Mouse (Mus musculus) forebrain, embryonic 14.5 days (tissue): ENCODE data around the gene Wdr31. TPM values are rescaled to one million over a fixed set of nuclear protein-coding genes. Genes with fewer than 3 reads are reported as not detected.

Experiments
- ATAC-seq: fragments of 200-750 bp; cut with Nextera tagmentation; 2 replicates; pipeline ENCODE4 v1.8.0; 2017; ENCODE audit warnings: mild to moderate bottlenecking, moderate library complexity
- DNase-seq: peaks from one replicate; pipeline ENCODE4 v3.0.0-alpha.2; 2015; ENCODE audit warnings: low spot score
- H3K27ac ChIP-seq: fragments of 300-500 bp; sonication (generic); 2 replicates; pipeline ENCODE4 v1.5.1; 2014; ENCODE audit warnings: low read depth, mild to moderate bottlenecking, control low read depth, low read length, moderate library complexity
- H3K27me3 ChIP-seq: fragments of 300-500 bp; sonication (generic); replicated peaks from 2 replicates; pipeline ENCODE4 v1.6.1; 2014; ENCODE audit warnings: low read length, control low read depth, mixed read lengths; ENCODE audit not compliant: control insufficient read depth, insufficient read depth
- H3K36me3 ChIP-seq: fragments of 300-500 bp; sonication (generic); 2 replicates; pipeline ENCODE4 v1.6.1; 2014; ENCODE audit warnings: low read length, control low read depth; ENCODE audit not compliant: control insufficient read depth, insufficient read depth
- H3K4me1 ChIP-seq: fragments of 300-500 bp; sonication (generic); 2 replicates; pipeline ENCODE4 v1.6.1; 2014; ENCODE audit warnings: antibody characterized with exemption, low read length, control low read depth; ENCODE audit not compliant: control insufficient read depth, insufficient read depth
- H3K4me2 ChIP-seq: fragments of 300-500 bp; sonication (generic); 2 replicates; pipeline ENCODE4 v1.6.1; 2014; ENCODE audit warnings: mild to moderate bottlenecking, control low read depth, low read length
- H3K4me3 ChIP-seq: fragments of 300-500 bp; sonication (generic); 2 replicates; pipeline ENCODE4 v1.5.1; 2014; ENCODE audit warnings: low read depth, low read length, control low read depth
- H3K9ac ChIP-seq: fragments of 300-500 bp; sonication (generic); 2 replicates; pipeline ENCODE4 v1.6.1; 2014; ENCODE audit warnings: mild to moderate bottlenecking, low read length, control low read depth, moderate library complexity
- H3K9me3 ChIP-seq: fragments of 300-500 bp; sonication (generic); replicated peaks from 2 replicates; pipeline ENCODE4 v1.6.1; 2016; ENCODE audit warnings: low read length, control low read depth, mixed read lengths; ENCODE audit not compliant: control insufficient read depth
- WGBS: fragments of 180-500 bp; shearing (Covaris S2); extraction: QIAGEN DNeasy Blood & Tissue Kit; methylation state at CpG from one replicate; pipeline ENCODE4 v1.1.7; 2014; 5-methylcytosine and 5-hydroxymethylcytosine counted together
- polyA plus RNA-seq: library from polyadenylated mRNA; unstranded; fragments of >200 nt; fragmentation: Nextera tagmentation; extraction: Ambion mirVana; gene quantifications from 2 replicates; pipeline ENCODE4 v1.2.1, GENCODE M21; 2014

Gene Wdr31
- polyA plus RNA-seq, 1 experiment from 2014 or later, result 8.2 TPM

DNA sequence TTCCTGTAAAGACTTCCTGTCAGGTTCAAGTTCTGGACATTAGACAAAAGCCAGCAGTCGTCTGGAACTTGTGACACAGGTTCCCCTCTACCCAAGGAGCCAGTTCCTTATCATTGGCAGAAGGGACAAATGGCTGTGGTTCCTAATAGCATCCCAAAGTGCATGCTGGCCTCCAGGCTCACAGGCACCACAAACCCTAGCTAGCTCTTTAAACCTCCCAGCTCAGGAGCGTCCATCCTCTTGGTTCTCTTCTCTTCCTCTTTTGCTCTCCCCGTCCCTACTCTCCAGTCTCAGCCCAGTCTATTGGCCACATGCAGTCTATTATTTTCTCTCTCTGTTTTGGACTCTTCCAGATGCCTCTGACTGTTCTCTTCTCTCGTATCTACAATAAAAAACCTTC is 30.9 kb downstream of the Wdr31 start:
- Histone ChIP-seq H3K9me3 (no peaks in the 10 kb centered on the region), H3K4me1 (no peaks in the 10 kb centered on the region), H3K36me3 (no peaks in the 10 kb centered on the region), H3K9ac (no peak overlapping the region), H3K27me3 (no peaks in the 10 kb centered on the region), H3K4me3 (no peak overlapping the region), H3K27ac (no peak overlapping the region), H3K4me2 (no peak overlapping the region)
- no peak for DNase-seq
- no peak for ATAC-seq
- WGBS, result 71% methylated on average over 4 of the region's 4 CpGs

DNA sequence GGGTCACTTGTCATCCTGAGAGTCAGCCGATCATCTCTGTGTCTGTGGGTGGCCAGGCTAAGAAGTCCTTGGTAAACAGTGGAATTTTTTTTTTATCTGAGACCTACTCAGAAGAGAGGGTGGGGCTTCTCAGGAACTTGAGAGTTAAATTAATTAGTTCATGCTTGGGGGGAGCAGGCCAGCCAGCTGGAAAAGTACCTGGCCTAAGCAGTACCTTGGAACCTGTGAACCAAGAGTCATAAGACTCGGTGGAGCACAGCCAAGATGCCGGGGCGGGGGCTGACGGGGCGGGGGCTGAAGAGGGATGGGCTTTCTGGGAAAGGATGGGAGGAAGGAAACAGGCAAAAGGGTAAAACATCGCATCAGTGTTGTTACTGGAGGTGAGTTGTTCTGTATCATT is 32.8 kb downstream of the Wdr31 start:
- DNase-seq (no peak), ATAC-seq (no peak)
- no peaks in the 10 kb centered on the region for H3K36me3 ChIP-seq
- H3K4me2 ChIP-seq, result no peak overlapping the region
- no peaks in the 10 kb centered on the region for H3K4me1 ChIP-seq
- no peak overlapping the region for H3K9ac ChIP-seq
- no peak overlapping the region for H3K27ac ChIP-seq
- WGBS, result 85% methylated on average over 7 of the region's 7 CpGs
- no peak overlapping the region for H3K4me3 ChIP-seq
- no peaks in the 10 kb centered on the region for H3K27me3 ChIP-seq
- H3K9me3 ChIP-seq, result no peaks in the 10 kb centered on the region

DNA sequence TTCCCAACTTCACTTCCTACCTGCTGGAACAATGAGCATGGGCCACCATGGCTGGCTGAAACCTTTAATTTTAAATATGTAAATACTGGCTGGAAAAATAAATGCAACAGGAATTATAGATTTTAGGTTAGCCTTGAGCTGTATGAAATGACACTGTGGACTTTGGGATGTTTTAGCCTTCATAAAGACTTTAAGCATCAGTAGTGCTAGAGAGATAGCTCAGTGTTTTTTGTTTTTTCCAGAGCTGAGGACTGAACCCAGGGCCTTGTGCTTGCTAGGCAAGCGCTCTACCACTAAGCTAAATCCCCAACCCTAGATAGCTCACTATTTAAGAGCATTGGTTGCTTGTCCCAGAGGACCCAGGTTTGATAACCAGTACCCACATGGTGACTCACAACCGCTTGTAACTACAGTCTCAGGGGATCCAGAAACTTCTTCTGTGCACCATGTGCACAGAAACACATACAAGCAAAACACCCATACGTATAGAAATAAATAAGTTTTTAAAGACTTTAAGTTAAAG is 33.4 kb downstream of the Wdr31 start:
- H3K4me1 ChIP-seq, result no peaks in the 10 kb centered on the region
- H3K36me3 ChIP-seq, result no peaks in the 10 kb centered on the region
- no peak overlapping the region for H3K9ac ChIP-seq
- H3K4me3 ChIP-seq, result no peak overlapping the region
- H3K4me2 ChIP-seq, result no peak overlapping the region
- DNase-seq, result no peak
- no peak overlapping the region for H3K27ac ChIP-seq
- ATAC-seq, result no peak
- no peaks in the 10 kb centered on the region for H3K27me3 ChIP-seq
- no peaks in the 10 kb centered on the region for H3K9me3 ChIP-seq
- 88% methylated on average over 3 of the region's 3 CpGs for WGBS

DNA sequence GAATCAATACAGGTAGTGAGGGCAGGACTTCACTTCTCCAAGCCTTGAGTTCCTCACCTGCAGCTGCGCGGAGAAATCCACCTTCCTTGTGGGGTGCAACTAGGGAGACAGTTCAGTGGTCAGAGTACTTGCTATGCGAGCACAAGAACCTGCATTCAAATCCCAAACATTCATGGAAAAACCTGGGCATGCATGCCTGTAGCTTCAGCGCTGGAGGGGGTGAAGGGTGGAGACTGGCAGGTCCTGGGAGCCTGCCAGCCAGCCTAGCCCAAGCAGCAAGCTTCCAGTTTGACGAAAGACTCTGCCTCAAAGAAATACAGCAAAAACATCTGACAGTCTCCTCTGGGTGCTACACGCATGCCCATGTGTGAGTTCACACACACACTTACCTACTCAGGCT is 35.6 kb downstream of the Wdr31 start, which contains the start of gene Rnf183:
TSS of gene Rnf183 (minus strand) at position 172 of the 400 bp plus-strand sequence.
- Histone ChIP-seq H3K4me2 (no peak within 1 kb of the TSS), H3K36me3 (no peaks in the 10 kb centered on the region), H3K27ac (no peak within 1 kb of the TSS), H3K9ac (no peak within 1 kb of the TSS), H3K4me1 (no peaks in the 10 kb centered on the region), H3K27me3 (no peaks in the 10 kb centered on the region), H3K4me3 (no peak within 1 kb of the TSS), H3K9me3 (no peaks in the 10 kb centered on the region)
- WGBS, result 82% methylated on average over 6 of the region's 6 CpGs
- no peak for DNase-seq
- no peak for ATAC-seq

DNA sequence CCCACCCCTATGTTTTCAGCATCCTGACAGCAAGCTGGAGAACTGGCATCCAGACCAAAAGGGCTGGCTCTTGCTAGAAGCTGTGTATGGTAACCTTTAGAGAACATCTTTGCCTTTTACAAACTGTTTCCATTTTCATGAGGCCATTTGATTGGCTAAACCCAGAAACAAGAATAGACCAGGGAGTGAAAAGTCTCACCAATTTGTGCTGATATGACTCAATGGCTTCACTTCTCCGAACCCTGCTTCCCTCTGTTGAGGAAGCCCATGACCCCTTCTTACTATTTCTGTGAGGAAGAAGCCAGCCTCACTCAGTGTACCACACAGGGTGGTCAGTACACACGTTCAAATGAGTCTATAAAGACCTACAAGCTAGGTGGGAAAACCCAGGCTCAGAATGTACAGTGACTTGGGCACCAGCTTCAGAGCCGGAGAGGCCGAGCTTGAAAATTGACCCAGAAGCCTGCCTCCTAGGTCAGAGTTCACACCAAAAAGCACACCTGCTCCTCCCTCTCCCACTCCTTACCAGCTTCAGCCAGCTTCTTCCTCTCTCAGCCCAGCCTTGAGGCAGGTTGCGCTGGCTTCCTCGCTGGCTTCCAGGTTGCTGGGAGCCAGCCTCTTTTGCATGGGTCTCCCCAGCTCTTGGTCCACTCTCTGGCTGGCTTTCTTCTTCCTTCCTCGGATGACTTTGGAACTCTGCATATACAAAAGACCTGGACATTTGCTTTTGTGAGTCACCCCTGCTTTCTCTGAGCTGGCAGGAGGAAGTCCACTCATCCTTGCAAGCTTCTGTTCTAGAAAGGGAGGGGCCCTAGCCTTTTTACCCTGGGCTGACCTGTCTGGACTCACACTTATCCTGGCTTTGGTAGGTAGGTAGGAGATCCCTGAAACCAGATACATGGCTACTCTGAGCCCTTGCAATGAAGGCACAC is 36.5 kb downstream of the Wdr31 start:
- WGBS, result 86% methylated on average over 7 of the region's 7 CpGs
- ATAC-seq, result no peak
- Histone ChIP-seq H3K9ac (no peak overlapping the region), H3K36me3 (no peaks in the 10 kb centered on the region), H3K4me3 (no peak overlapping the region), H3K4me1 (no peaks in the 10 kb centered on the region), H3K27me3 (no peaks in the 10 kb centered on the region), H3K9me3 (no peaks in the 10 kb centered on the region), H3K27ac (no peak overlapping the region), H3K4me2 (no peak overlapping the region)
- DNase-seq, result no peak

DNA sequence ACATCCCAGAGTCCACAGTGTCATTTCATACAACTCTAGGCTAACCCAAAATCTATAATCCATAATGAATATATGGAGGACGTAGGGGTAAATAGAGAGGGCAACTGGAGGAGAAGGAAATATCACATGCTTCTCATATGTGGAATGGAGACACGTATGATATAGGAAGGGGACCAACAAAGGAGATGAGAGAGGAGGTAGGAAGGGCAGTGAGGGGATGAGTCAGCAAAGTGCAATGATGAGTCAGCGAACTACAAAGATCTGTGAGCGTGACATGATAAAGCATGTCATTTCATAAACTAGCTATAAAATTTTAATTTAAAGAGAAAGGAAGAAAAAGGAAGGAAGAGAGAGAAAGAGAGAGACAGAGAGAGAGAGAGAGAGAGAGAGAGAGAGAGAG is 39.2 kb downstream of the Wdr31 start:
- Histone ChIP-seq H3K4me3 (no peak overlapping the region), H3K27ac (no peak overlapping the region), H3K36me3 (no peaks in the 10 kb centered on the region), H3K9me3 (no peaks in the 10 kb centered on the region), H3K4me1 (no peaks in the 10 kb centered on the region), H3K4me2 (no peak overlapping the region), H3K9ac (no peak overlapping the region), H3K27me3 (no peaks in the 10 kb centered on the region)
- ATAC-seq, result no peak
- no peak for DNase-seq
- WGBS, result 86% methylated on average over 4 of the region's 4 CpGs

DNA sequence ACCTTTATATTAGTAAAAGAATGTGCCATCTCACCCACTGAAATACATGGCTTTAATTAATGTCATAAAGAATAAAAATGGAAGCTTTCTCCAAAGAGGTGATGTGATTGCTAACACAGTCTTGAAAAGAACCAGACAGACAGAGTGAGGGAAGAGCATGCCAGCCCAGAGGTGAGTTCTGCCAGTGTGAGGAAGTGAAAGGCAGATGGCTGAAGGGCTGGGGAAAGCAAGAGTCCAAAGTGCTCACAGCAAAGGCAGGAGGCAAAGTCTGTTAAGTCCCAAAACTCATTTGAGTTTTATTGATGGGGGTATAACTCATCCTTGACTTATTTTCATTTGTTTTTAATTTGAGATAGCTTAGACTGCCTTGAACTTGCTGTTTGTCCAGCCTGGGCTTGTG is 40.0 kb downstream of the Wdr31 start:
- Histone ChIP-seq H3K9me3 (no peaks in the 10 kb centered on the region), H3K4me1 (no peaks in the 10 kb centered on the region), H3K4me3 (no peak overlapping the region), H3K36me3 (peaks cover 5% of the 10 kb centered on the region), H3K9ac (no peak overlapping the region), H3K4me2 (no peak overlapping the region), H3K27me3 (no peaks in the 10 kb centered on the region), H3K27ac (no peak overlapping the region)
- ATAC-seq, result no peak
- DNase-seq, result no peak

DNA sequence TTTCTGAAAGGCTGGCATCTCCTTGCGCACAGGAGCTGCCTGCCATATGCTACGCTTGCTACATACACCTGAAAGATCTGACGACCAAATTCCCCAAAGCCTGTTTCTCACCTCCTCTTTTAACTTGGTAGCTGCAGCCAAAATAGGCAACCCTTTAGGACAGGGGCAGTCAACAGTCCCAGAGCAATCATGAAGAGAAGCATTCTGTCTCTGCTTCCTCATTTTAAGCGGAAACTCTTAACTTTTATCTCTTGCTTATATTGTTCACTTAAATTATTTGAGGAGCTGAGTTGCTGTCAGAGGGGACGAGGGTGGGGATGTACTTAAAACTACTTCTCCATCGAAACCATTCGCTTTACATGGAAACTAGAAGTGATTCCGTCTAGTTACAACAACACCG is 41.1 kb downstream of the Wdr31 start:
- peaks cover 15% of the 10 kb centered on the region for H3K36me3 ChIP-seq
- WGBS, result 86% methylated on average over 9 of the region's 9 CpGs
- no peaks in the 10 kb centered on the region for H3K27me3 ChIP-seq
- no peak for DNase-seq
- no peak overlapping the region for H3K9ac ChIP-seq
- ATAC-seq, result no peak
- H3K4me2 ChIP-seq, result no peak overlapping the region
- H3K4me3 ChIP-seq, result no peak overlapping the region
- no peak overlapping the region for H3K27ac ChIP-seq
- no peaks in the 10 kb centered on the region for H3K9me3 ChIP-seq
- no peaks in the 10 kb centered on the region for H3K4me1 ChIP-seq
